Mouse (Mus musculus): Measurements from ENCODE around the gene Fbll1. TPM values are rescaled to one million over a fixed set of nuclear protein-coding genes. Genes with fewer than 3 reads are reported as not detected.

Fbll1 gene
- polyA plus RNA-seq, 1 experiment from 2014 or later = not detected

DNA sequence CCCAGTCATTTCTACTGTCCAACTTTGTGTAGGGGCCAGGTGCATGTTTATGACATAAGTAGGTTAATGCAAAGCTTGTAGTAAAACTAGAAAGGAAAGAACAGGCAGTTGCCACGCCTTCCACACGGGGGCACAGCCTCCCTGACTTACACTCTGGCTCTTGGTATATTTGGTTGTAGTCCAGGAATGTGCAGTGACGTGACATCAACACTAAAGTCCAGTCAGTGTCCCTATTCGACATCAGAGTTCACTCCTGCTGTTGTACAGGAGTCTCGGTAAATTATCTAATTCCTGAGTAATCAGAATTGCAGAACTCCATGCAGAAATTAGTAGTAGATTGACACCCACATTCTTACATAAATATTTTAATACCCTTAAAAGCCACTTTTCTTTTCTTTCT, 15.6 kb downstream of the Fbll1 start:
- Histone ChIP-seq H3K9me3 (ENCODE audit: low read depth, low read length) (no peaks in the 10 kb centered on the region), H3K4me2 (no peak overlapping the region), H3K4me1 (ENCODE audit: insufficient read depth) (no peaks in the 10 kb centered on the region), H3K27ac (ENCODE audit: low read depth) (no peak overlapping the region), H3K4me3 (ENCODE audit: low read depth, low read length) (no peak overlapping the region), H3K9ac (no peak overlapping the region), H3K27me3 (ENCODE audit: insufficient read depth, low read length) (no peaks in the 10 kb centered on the region), H3K36me3 (ENCODE audit: insufficient read depth) (peaks cover 73% of the 10 kb centered on the region)
- 82% methylated on average over 5 of the region's 5 CpGs for WGBS
- no peak for ATAC-seq (ENCODE audit: insufficient read depth)
- DNase-seq = no peak
- TF ChIP-seq CTCF (IDR thresholded peaks at IDR 0.05; ENCODE audit: low read depth) = no peak

DNA sequence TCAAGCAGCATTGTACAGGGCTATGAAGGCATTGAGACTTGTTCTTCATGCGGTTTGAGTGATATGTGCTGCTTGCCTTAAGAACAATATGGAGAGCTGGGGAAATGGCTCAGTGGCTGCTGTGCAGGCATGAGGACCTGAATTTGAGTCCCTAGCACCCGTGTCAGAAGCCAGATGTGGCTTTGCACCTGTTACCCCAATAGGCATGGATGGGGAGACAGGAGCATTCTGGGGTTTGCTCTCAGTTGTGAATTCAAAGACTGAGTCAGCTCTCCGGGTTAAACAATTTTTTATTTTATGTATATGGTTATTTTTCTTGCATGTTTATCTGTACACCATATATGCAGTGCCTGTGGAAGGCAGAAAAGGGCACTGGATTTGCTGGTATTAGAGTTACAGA, 16.2 kb downstream of the Fbll1 start:
- H3K36me3 ChIP-seq (ENCODE audit: insufficient read depth) = peaks cover 75% of the 10 kb centered on the region
- no peak overlapping the region for H3K9ac ChIP-seq
- no peaks in the 10 kb centered on the region for H3K9me3 ChIP-seq (ENCODE audit: low read depth, low read length)
- H3K27me3 ChIP-seq (ENCODE audit: insufficient read depth, low read length) = no peaks in the 10 kb centered on the region
- DNase-seq = no peak
- WGBS = 93% methylated on average over 3 of the region's 3 CpGs
- H3K4me3 ChIP-seq (ENCODE audit: low read depth, low read length) = no peak overlapping the region
- no peak overlapping the region for H3K4me2 ChIP-seq
- ATAC-seq (ENCODE audit: insufficient read depth) = no peak
- no peak for TF ChIP-seq CTCF (IDR thresholded peaks at IDR 0.05; ENCODE audit: low read depth)
- no peak overlapping the region for H3K27ac ChIP-seq (ENCODE audit: low read depth)
- H3K4me1 ChIP-seq (ENCODE audit: insufficient read depth) = no peaks in the 10 kb centered on the region

DNA sequence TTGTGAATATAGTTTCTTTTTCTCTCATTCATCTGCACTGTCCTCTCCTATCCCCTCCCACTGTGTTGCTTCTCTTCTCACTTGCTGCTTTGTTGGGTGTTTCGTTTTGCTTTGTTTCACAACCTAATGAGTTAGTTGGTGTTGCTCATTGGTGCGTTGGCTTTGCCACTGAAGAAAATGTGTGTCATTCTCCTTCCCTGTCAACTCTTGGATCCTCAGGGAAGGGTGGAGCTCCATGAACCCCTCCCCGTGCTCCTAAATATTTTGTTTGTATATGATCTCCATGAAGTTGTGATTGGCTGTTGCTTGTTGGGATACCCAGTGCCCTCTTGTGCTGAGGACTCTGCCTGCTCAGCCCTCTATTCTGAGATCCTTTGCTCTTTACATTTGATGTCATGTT, 18.3 kb downstream of the Fbll1 start:
- Histone ChIP-seq H3K4me2 (no peak overlapping the region), H3K4me3 (ENCODE audit: low read depth, low read length) (no peak overlapping the region), H3K36me3 (ENCODE audit: insufficient read depth) (peaks cover 83% of the 10 kb centered on the region), H3K27ac (ENCODE audit: low read depth) (no peak overlapping the region), H3K9me3 (ENCODE audit: low read depth, low read length) (no peaks in the 10 kb centered on the region), H3K27me3 (ENCODE audit: insufficient read depth, low read length) (no peaks in the 10 kb centered on the region), H3K4me1 (ENCODE audit: insufficient read depth) (no peaks in the 10 kb centered on the region), H3K9ac (no peak overlapping the region)
- no peak for TF ChIP-seq CTCF (IDR thresholded peaks at IDR 0.05; ENCODE audit: low read depth)
- ATAC-seq (ENCODE audit: insufficient read depth) (no peak), DNase-seq (no peak)
- WGBS = 83% methylated on average over 3 of the region's 3 CpGs

DNA sequence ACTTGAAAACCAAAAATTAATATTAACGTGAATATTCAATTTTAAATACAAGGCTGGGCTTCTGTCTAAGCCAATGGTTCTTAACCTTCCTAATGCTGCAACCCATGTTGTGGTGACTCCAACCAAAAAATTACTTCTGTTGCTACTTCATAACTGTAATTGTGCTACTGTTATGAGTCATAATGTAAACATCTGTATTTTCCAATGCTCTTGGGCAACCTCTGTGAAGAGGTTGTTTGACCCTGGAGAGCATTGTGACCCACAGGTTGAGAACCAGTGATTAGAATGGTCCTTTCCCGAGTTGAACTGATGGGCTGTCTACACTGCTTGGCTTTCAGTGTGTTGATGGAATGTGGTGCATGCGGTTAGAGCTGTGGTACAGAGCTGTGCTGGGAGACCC, 22.2 kb downstream of the Fbll1 start:
- no peak overlapping the region for H3K9ac ChIP-seq
- WGBS = 86% methylated on average over 3 of the region's 3 CpGs
- H3K4me1 ChIP-seq (ENCODE audit: insufficient read depth) = no peaks in the 10 kb centered on the region
- ATAC-seq (ENCODE audit: insufficient read depth) (no peak), DNase-seq (no peak)
- H3K27ac ChIP-seq (ENCODE audit: low read depth) = no peak overlapping the region
- H3K4me3 ChIP-seq (ENCODE audit: low read depth, low read length) = no peak overlapping the region
- no peak overlapping the region for H3K4me2 ChIP-seq
- TF ChIP-seq CTCF (IDR thresholded peaks at IDR 0.05; ENCODE audit: low read depth) = no peak
- H3K27me3 ChIP-seq (ENCODE audit: insufficient read depth, low read length) = no peaks in the 10 kb centered on the region
- no peaks in the 10 kb centered on the region for H3K9me3 ChIP-seq (ENCODE audit: low read depth, low read length)
- peaks cover 50% of the 10 kb centered on the region for H3K36me3 ChIP-seq (ENCODE audit: insufficient read depth)

DNA sequence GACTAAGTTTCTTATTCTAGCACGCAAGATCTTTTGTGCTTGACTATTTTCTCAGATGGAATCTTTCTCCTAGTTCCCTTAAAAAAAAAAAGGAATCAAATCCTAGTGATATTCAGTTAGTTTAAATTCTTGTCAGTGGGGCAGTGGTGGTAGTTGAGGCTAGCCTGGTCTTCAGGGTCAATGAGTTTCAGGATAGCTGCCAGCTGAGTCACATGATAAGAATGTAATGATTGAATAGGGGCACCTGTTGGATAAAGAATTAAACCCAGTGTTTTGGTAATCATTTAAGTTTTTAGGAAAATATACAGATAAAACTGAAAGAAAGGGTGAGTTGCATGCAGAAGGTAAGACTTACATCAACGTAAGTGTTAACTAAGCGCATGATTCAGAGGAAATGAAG, 23.1 kb downstream of the Fbll1 start:
- Histone ChIP-seq H3K27me3 (ENCODE audit: insufficient read depth, low read length) (no peaks in the 10 kb centered on the region), H3K4me1 (ENCODE audit: insufficient read depth) (no peaks in the 10 kb centered on the region), H3K36me3 (ENCODE audit: insufficient read depth) (peaks cover 48% of the 10 kb centered on the region), H3K27ac (ENCODE audit: low read depth) (no peak overlapping the region), H3K4me3 (ENCODE audit: low read depth, low read length) (no peak overlapping the region), H3K9ac (no peak overlapping the region), H3K9me3 (ENCODE audit: low read depth, low read length) (no peaks in the 10 kb centered on the region), H3K4me2 (no peak overlapping the region)
- WGBS = 95% methylated on average over 3 of the region's 3 CpGs
- TF ChIP-seq CTCF (IDR thresholded peaks at IDR 0.05; ENCODE audit: low read depth) = no peak
- ATAC-seq (ENCODE audit: insufficient read depth) = no peak
- DNase-seq = no peak

DNA sequence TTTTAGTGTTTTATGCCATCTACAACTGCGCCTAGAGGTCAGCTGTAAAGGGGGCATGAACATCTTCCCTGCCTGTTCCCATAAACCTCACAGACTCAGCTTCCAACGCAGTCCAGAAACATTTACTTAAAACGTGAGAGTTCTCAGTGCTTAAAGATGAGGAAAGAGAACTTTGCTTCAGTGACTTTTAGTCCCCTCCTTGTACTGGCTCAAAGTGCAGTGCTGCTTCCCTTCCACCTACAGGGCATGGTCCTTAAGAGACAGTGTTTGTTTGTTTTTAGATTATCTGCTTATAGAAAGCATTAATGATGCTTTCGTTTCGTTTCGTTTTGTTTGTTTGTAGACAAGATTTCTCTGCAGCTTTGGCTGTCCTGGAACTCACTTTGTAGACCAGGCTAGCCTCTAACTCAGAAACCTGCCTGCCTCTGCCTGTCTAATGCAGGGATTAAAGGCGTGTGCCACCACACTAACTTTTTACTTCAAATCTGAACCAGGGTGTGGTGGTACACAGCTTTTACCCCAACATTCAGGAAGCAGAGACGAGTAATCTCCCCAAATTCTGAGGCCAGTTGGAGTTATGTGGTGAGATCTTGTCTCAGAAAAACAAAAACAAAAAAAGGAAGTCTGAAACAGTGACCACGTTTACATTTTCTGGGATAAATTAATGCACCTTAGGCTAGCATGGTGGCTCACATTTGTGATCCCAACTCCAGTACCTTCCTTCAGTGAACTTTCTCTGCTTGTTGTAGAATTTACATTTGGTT, 27.8 kb downstream of the Fbll1 start:
- H3K27ac ChIP-seq (ENCODE audit: low read depth) = no peak overlapping the region
- no peaks in the 10 kb centered on the region for H3K4me1 ChIP-seq (ENCODE audit: insufficient read depth)
- H3K9ac ChIP-seq = peak overlapping the region; percentile 93
- peaks cover 11% of the 10 kb centered on the region for H3K36me3 ChIP-seq (ENCODE audit: insufficient read depth)
- no peak for TF ChIP-seq CTCF (IDR thresholded peaks at IDR 0.05; ENCODE audit: low read depth)
- 42% methylated on average over 9 of the region's 9 CpGs for WGBS
- H3K4me3 ChIP-seq (ENCODE audit: low read depth, low read length) = peak overlapping the region; percentile 85
- ATAC-seq (ENCODE audit: insufficient read depth) = no peak
- H3K9me3 ChIP-seq (ENCODE audit: low read depth, low read length) = no peaks in the 10 kb centered on the region
- peak overlapping the region; percentile 86 for H3K4me2 ChIP-seq
- H3K27me3 ChIP-seq (ENCODE audit: insufficient read depth, low read length) = no peaks in the 10 kb centered on the region
- no peak for DNase-seq

DNA sequence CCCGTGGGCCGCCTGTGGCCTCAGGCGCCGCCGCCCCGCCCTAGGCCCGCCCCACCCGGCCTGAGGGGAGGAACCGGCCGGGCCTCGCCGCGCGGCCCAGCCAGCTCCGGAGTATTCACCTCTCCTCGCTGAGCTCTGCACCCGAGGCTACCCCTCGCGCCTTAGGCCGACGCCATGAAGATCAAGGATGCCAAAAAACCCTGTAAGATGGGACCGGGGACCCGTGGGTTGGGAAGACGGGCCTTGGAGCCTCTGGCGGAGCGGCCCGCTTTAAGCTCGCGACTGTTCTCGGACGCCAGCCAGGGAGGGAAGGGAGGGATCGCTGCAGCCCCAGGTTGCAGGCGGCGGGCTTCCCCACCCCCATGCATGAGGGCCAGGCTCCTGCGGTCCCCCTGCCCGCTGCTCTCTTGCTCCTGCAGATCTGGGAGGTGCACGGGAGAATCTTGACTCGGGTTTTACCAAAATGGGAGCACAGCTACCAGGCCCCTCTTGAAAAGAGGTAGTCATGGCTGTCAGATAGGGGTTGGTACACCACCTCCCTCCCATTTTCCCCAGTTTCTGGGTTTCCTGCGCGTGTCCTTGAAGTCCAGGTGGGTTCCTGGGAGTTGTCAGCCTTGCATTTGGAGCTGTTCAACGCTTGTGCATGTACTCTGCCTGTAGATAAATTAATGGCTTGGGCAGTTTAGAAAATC, 28.8 kb downstream of the Fbll1 start:
- peak overlapping the region; percentile 85 for H3K4me3 ChIP-seq (ENCODE audit: low read depth, low read length)
- DNase-seq (peak; percentile 80), ATAC-seq (ENCODE audit: insufficient read depth) (peak; percentile 91)
- peaks cover 6% of the 10 kb centered on the region; the same call in 1 of the 2 replicates for H3K36me3 ChIP-seq (ENCODE audit: insufficient read depth)
- no peaks in the 10 kb centered on the region for H3K9me3 ChIP-seq (ENCODE audit: low read depth, low read length)
- H3K27me3 ChIP-seq (ENCODE audit: insufficient read depth, low read length) = no peaks in the 10 kb centered on the region
- H3K9ac ChIP-seq = peak overlapping the region; percentile 93
- no peak for TF ChIP-seq CTCF (IDR thresholded peaks at IDR 0.05; ENCODE audit: low read depth)
- H3K27ac ChIP-seq (ENCODE audit: low read depth) = peak overlapping the region; percentile 95
- under 1% methylated on average over 34 of the region's 41 CpGs for WGBS
- H3K4me1 ChIP-seq (ENCODE audit: insufficient read depth) = no peaks in the 10 kb centered on the region
- H3K4me2 ChIP-seq = peak overlapping the region; percentile 86

Data from lung, embryonic 14.5 days (tissue).